Mouse (Mus musculus) E14TG2a.4 (cell line): ENCODE results near the gene Lekr1.

ENCODE experiments used
- H3K27me3 ChIP-seq: 2 replicates; pipeline ENCODE4 v1.6.1; 2014; ENCODE audit warnings: low read length, control low read depth; ENCODE audit not compliant: insufficient read depth
- H3K36me3 ChIP-seq: 2 replicates; pipeline ENCODE4 v1.6.1; 2014; ENCODE audit warnings: low read length, control low read depth; ENCODE audit not compliant: insufficient read depth
- H3K4me1 ChIP-seq: replicated peaks from 2 replicates; pipeline ENCODE4 v1.6.1; 2014; ENCODE audit warnings: low read depth, low read length, control low read depth
- H3K4me3 ChIP-seq: replicated peaks from 2 replicates; pipeline ENCODE4 v1.5.1; 2014; ENCODE audit warnings: mild to moderate bottlenecking, low read length
- H3K9me3 ChIP-seq: 2 replicates; pipeline ENCODE4 v1.6.1; 2014; ENCODE audit warnings: low read length, control low read depth
- CTCF ChIP-seq: conservative IDR thresholded peaks from 2 replicates; pipeline ENCODE4 v1.5.1; 2014; ENCODE audit warnings: low read length
- NANOG ChIP-seq: IDR thresholded peaks from 2 replicates; pipeline ENCODE4 v1.6.1; 2014; ENCODE audit warnings: borderline replicate concordance, low read length, mixed read lengths
- POU5F1 ChIP-seq: IDR thresholded peaks from 2 replicates; pipeline ENCODE4 v1.6.1; 2014; ENCODE audit warnings: low read length, borderline replicate concordance

Lekr1 gene

GRCm38 (mm10) chr3:65627707-65628028 lies 38.4 kb upstream of the Lekr1 start:
- TF ChIP-seq NANOG (no peak), CTCF (no peak), POU5F1 (no peak)
- no peaks in the 10 kb centered on the region for H3K4me1 ChIP-seq
- H3K36me3 ChIP-seq, result no peaks in the 10 kb centered on the region
- peaks cover 3% of the 10 kb centered on the region; the same call in 1 of the 2 replicates for H3K27me3 ChIP-seq
- H3K9me3 ChIP-seq, result no peaks in the 10 kb centered on the region
- no peak overlapping the region for H3K4me3 ChIP-seq

- Histone ChIP-seq H3K9me3 (no peaks in the 10 kb centered on the region), H3K4me3 (no peak overlapping the region), H3K4me1 (peaks cover 4% of the 10 kb centered on the region; the same call in 1 of the 2 replicates), H3K27me3 (peaks cover 3% of the 10 kb centered on the region; the same call in 1 of the 2 replicates), H3K36me3 (no peaks in the 10 kb centered on the region)
- TF ChIP-seq POU5F1, result no peak
- TF ChIP-seq CTCF, result no peak
- TF ChIP-seq NANOG, result no peak
Measured at GRCm38 (mm10) chr3:65629565-65630112, 36.4 kb upstream of the Lekr1 start.

GRCm38 (mm10) chr3:65633604-65634003 lies 32.4 kb upstream of the Lekr1 start:
- H3K4me1 ChIP-seq, result peaks cover 4% of the 10 kb centered on the region; the same call in 1 of the 2 replicates
- TF ChIP-seq CTCF (no peak), POU5F1 (no peak), NANOG (no peak)
- no peaks in the 10 kb centered on the region for H3K36me3 ChIP-seq
- no peaks in the 10 kb centered on the region for H3K9me3 ChIP-seq
- H3K27me3 ChIP-seq, result peaks cover 3% of the 10 kb centered on the region; the same call in 1 of the 2 replicates
- H3K4me3 ChIP-seq, result no peak overlapping the region

GRCm38 (mm10) chr3:65635983-65636382 lies 30.0 kb upstream of the Lekr1 start:
- Histone ChIP-seq H3K4me1 (peaks cover 8% of the 10 kb centered on the region; the same call in 1 of the 2 replicates), H3K27me3 (peaks cover 2% of the 10 kb centered on the region; the same call in 1 of the 2 replicates), H3K4me3 (no peak overlapping the region), H3K9me3 (no peaks in the 10 kb centered on the region), H3K36me3 (no peaks in the 10 kb centered on the region)
- TF ChIP-seq POU5F1, result no peak
- no peak for TF ChIP-seq CTCF
- TF ChIP-seq NANOG, result no peak

- Histone ChIP-seq H3K4me1 (peaks cover 8% of the 10 kb centered on the region; the same call in 1 of the 2 replicates), H3K27me3 (no peaks in the 10 kb centered on the region), H3K4me3 (no peak overlapping the region), H3K9me3 (no peaks in the 10 kb centered on the region), H3K36me3 (no peaks in the 10 kb centered on the region)
- no peak for TF ChIP-seq CTCF
Measured at GRCm38 (mm10) chr3:65637313-65637712, 28.7 kb upstream of the Lekr1 start.

GRCm38 (mm10) chr3:65638896-65639295 lies 27.1 kb upstream of the Lekr1 start:
- no peaks in the 10 kb centered on the region for H3K36me3 ChIP-seq
- no peak for TF ChIP-seq POU5F1
- TF ChIP-seq CTCF, result no peak
- TF ChIP-seq NANOG, result no peak
- H3K9me3 ChIP-seq, result no peaks in the 10 kb centered on the region
- no peaks in the 10 kb centered on the region for H3K27me3 ChIP-seq
- no peak overlapping the region for H3K4me3 ChIP-seq
- peaks cover 14% of the 10 kb centered on the region; the same call in 1 of the 2 replicates for H3K4me1 ChIP-seq

GRCm38 (mm10) chr3:65639454-65640014 lies 26.5 kb upstream of the Lekr1 start:
- H3K9me3 ChIP-seq, result no peaks in the 10 kb centered on the region
- peaks cover 11% of the 10 kb centered on the region; the same call in 1 of the 2 replicates for H3K4me1 ChIP-seq
- TF ChIP-seq CTCF, result no peak
- no peak for TF ChIP-seq POU5F1
- no peak for TF ChIP-seq NANOG
- H3K27me3 ChIP-seq, result no peaks in the 10 kb centered on the region
- no peaks in the 10 kb centered on the region for H3K36me3 ChIP-seq
- H3K4me3 ChIP-seq, result no peak overlapping the region

GRCm38 (mm10) chr3:65642959-65643358 lies 23.1 kb upstream of the Lekr1 start:
- TF ChIP-seq POU5F1, result no peak
- Histone ChIP-seq H3K36me3 (no peaks in the 10 kb centered on the region), H3K4me1 (peaks cover 23% of the 10 kb centered on the region), H3K4me3 (peak overlapping the region; percentile 49), H3K27me3 (no peaks in the 10 kb centered on the region), H3K9me3 (peaks cover 8% of the 10 kb centered on the region; the same call in 1 of the 2 replicates)

- H3K4me3 ChIP-seq, result peak overlapping the region; percentile 49
- TF ChIP-seq CTCF (no peak), POU5F1 (no peak), NANOG (no peak)
- peaks cover 12% of the 10 kb centered on the region; the same call in 1 of the 2 replicates for H3K9me3 ChIP-seq
- no peaks in the 10 kb centered on the region for H3K27me3 ChIP-seq
- H3K36me3 ChIP-seq, result no peaks in the 10 kb centered on the region
- H3K4me1 ChIP-seq, result peaks cover 29% of the 10 kb centered on the region
Measured at GRCm38 (mm10) chr3:65643654-65644053, 22.4 kb upstream of the Lekr1 start.
